Mouse (Mus musculus): ENCODE results near the gene Prn. TPM values are rescaled to one million over a fixed set of nuclear protein-coding genes. Genes with fewer than 3 reads are reported as not detected.

Prn gene
- total and polyA plus RNA-seq, 2 experiments from 2014 or later: not detected

DNA sequence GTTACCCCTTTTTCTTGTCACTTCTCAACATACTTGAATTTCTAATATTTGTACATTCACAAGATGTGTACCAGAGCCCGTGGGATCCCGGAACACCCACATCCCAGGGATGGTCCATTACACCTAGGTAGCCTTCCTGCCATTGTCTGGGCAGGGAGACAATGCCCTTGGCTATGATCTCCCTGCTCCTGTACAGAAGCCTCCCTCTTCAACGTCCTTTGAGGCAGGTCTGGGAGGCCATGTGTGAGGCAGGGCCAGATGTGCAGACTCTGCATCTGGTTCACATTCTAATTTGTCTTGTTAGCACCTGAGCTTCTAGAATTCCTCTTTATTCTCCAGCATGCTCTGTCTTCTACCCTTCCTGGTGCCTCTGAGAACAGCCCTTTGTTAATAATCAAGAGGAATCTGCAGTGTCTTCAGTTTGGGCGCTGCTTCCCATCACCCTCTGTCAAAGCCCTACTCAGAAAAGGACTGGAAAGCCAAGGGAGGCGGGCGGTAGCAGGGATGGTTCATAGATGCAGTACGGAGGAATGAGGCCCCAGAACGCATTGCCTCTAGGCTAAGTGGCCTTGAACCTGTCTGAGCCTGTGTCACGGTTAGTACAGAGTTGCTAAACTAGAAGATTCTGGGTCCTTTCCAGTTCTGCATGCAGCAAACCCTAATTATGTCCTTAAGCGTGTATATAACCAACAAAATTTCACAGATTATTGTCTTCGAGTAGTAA is 39.3 kb downstream of the Prn start:
- TF ChIP-seq CTCF (IDR thresholded peaks at IDR 0.05; ENCODE audit: low read depth) (no peak), EP300 (IDR thresholded peaks at IDR 0.05; ENCODE audit: low read depth) (no peak)
- DNase-seq (ENCODE audit: low spot score): no peak
- H3K27me3 ChIP-seq (ENCODE audit: control insufficient read depth, insufficient read depth, low read length): no peaks in the 10 kb centered on the region
- 64% methylated on average over 11 of the region's 11 CpGs for WGBS
- H3K4me2 ChIP-seq (ENCODE audit: low read depth, low read length): no peak overlapping the region
- H3K4me3 ChIP-seq (ENCODE audit: low read depth, low read length): no peak overlapping the region
- peaks cover 17% of the 10 kb centered on the region; the same call in 1 of the 2 replicates for H3K4me1 ChIP-seq (ENCODE audit: control insufficient read depth, insufficient read depth)
- H3K36me3 ChIP-seq (replicated peaks; ENCODE audit: control insufficient read depth, insufficient read depth, low read length): no peaks in the 10 kb centered on the region
- no peak overlapping the region for H3K9ac ChIP-seq (replicated peaks; ENCODE audit: low read depth, low read length)
- no peak overlapping the region for H3K27ac ChIP-seq (ENCODE audit: low read depth)
- no peak for ATAC-seq (ENCODE audit: insufficient read depth, low read depth)
- H3K9me3 ChIP-seq (replicated peaks; ENCODE audit: control insufficient read depth, low read length): no peaks in the 10 kb centered on the region

DNA sequence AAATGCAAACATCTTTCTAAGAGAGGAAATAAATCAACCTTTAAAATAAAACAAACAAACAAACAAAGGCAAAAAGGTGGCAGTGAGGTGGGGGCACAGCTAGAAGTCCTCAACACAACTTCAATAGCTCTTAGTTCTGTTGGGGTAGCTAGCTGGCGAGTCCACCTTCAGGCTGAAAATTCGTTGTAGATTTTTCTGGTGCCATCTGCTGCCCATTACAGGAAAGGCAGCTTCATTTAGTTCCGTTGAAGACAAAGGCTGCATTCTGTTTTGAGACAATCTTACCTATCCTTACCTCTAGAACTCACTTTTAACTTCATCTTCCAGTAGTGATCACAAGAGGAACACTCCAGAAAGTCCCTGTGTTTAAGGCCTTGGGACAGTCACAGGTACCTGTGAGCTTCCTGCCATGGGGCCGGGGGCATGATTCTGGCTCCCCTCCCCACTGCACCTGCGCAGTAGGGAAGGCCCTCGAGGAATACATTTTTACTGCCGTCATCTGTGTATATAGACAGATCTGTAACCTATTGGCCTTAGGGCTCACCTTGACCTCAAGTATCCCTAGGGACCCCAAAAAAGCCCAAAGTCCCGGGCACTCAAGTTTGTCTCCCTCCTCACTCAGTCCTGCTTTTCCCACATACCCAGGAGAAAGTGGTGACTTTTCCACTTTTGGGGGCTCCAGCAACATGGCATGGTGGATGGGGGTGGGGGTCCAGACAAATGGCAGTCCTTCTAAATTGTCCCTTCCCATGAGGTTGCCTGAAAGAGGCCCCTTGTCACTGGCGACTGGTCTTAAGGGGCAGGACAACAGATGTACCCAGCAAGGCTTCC is 40.2 kb downstream of the Prn start:
- DNase-seq (ENCODE audit: low spot score): peak; percentile 55
- no peaks in the 10 kb centered on the region for H3K36me3 ChIP-seq (replicated peaks; ENCODE audit: control insufficient read depth, insufficient read depth, low read length)
- no peak overlapping the region for H3K9ac ChIP-seq (replicated peaks; ENCODE audit: low read depth, low read length)
- no peak overlapping the region for H3K4me2 ChIP-seq (ENCODE audit: low read depth, low read length)
- H3K4me3 ChIP-seq (ENCODE audit: low read depth, low read length): no peak overlapping the region
- peaks cover 20% of the 10 kb centered on the region; the same call in 1 of the 2 replicates for H3K4me1 ChIP-seq (ENCODE audit: control insufficient read depth, insufficient read depth)
- no peaks in the 10 kb centered on the region for H3K9me3 ChIP-seq (replicated peaks; ENCODE audit: control insufficient read depth, low read length)
- WGBS: 47% methylated on average over 9 of the region's 9 CpGs
- ATAC-seq (ENCODE audit: insufficient read depth, low read depth): no peak
- no peak overlapping the region for H3K27ac ChIP-seq (ENCODE audit: low read depth)
- H3K27me3 ChIP-seq (ENCODE audit: control insufficient read depth, insufficient read depth, low read length): no peaks in the 10 kb centered on the region
- peak; percentile 73 for TF ChIP-seq CTCF (IDR thresholded peaks at IDR 0.05; ENCODE audit: low read depth)
- TF ChIP-seq EP300 (IDR thresholded peaks at IDR 0.05; ENCODE audit: low read depth): no peak

GRCm38 (mm10) chr2:131950598-131951095 is 40.9 kb downstream of the Prn start, which contains the start of gene Prnd:
Gene Prnd, plus strand, starts transcription at chr2:131950861.
- Histone ChIP-seq H3K4me1 (ENCODE audit: control insufficient read depth, insufficient read depth) (peaks cover 26% of the 10 kb centered on the region; the same call in 1 of the 2 replicates), H3K4me3 (ENCODE audit: low read depth, low read length) (no peak within 1 kb of the TSS), H3K4me2 (ENCODE audit: low read depth, low read length) (0 out of 2 replicates have a peak within 1 kb of the TSS, but pooled peaks have one; percentile 2), H3K27ac (ENCODE audit: low read depth) (no peak within 1 kb of the TSS), H3K9me3 (replicated peaks; ENCODE audit: control insufficient read depth, low read length) (no peaks in the 10 kb centered on the region), H3K27me3 (ENCODE audit: control insufficient read depth, insufficient read depth, low read length) (no peaks in the 10 kb centered on the region), H3K36me3 (replicated peaks; ENCODE audit: control insufficient read depth, insufficient read depth, low read length) (no peaks in the 10 kb centered on the region), H3K9ac (replicated peaks; ENCODE audit: low read depth, low read length) (no peak within 1 kb of the TSS)
- no peak for TF ChIP-seq EP300 (IDR thresholded peaks at IDR 0.05; ENCODE audit: low read depth)
- TF ChIP-seq CTCF (IDR thresholded peaks at IDR 0.05; ENCODE audit: low read depth): no peak
- DNase-seq (ENCODE audit: low spot score) (no peak), ATAC-seq (ENCODE audit: insufficient read depth, low read depth) (0 out of 2 replicates have a peak, but pooled peaks have one; percentile 7)
- WGBS: 11% methylated on average over 10 of the region's 11 CpGs

DNA sequence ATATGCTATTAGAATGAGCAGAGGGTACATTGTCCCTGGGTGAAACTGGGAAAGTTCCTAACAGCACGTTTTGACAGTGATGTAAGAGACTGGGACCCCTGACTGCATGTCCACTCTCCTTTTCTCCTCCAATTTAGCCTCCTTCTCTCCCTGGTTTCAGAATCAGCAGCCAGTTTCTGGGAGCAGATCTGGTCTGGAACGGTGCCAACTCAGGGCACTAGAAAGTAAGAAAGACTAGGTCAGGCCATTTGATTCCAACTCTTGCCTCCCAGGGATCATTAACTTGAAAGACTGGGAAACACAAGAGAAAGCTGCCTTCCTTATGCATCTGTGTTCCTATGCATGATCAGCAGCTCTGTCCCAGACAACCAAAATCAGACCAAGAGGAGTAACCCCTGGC is 42.7 kb downstream of the Prn start:
- no peaks in the 10 kb centered on the region for H3K36me3 ChIP-seq (replicated peaks; ENCODE audit: control insufficient read depth, insufficient read depth, low read length)
- DNase-seq (ENCODE audit: low spot score) (no peak), ATAC-seq (ENCODE audit: insufficient read depth, low read depth) (no peak)
- H3K27me3 ChIP-seq (ENCODE audit: control insufficient read depth, insufficient read depth, low read length): no peaks in the 10 kb centered on the region
- H3K9ac ChIP-seq (replicated peaks; ENCODE audit: low read depth, low read length): no peak overlapping the region
- peaks cover 26% of the 10 kb centered on the region; the same call in 1 of the 2 replicates for H3K4me1 ChIP-seq (ENCODE audit: control insufficient read depth, insufficient read depth)
- H3K4me3 ChIP-seq (ENCODE audit: low read depth, low read length): no peak overlapping the region
- H3K4me2 ChIP-seq (ENCODE audit: low read depth, low read length): peak overlapping the region; percentile 56; the same call in 1 of the 2 replicates
- 55% methylated on average over 2 of the region's 2 CpGs for WGBS
- H3K9me3 ChIP-seq (replicated peaks; ENCODE audit: control insufficient read depth, low read length): no peaks in the 10 kb centered on the region
- no peak for TF ChIP-seq CTCF (IDR thresholded peaks at IDR 0.05; ENCODE audit: low read depth)
- TF ChIP-seq EP300 (IDR thresholded peaks at IDR 0.05; ENCODE audit: low read depth): no peak
- no peak overlapping the region for H3K27ac ChIP-seq (ENCODE audit: low read depth)

- TF ChIP-seq CTCF (IDR thresholded peaks at IDR 0.05; ENCODE audit: low read depth) (no peak), EP300 (IDR thresholded peaks at IDR 0.05; ENCODE audit: low read depth) (no peak)
- Histone ChIP-seq H3K9ac (replicated peaks; ENCODE audit: low read depth, low read length) (no peak overlapping the region), H3K9me3 (replicated peaks; ENCODE audit: control insufficient read depth, low read length) (no peaks in the 10 kb centered on the region), H3K4me3 (ENCODE audit: low read depth, low read length) (peak overlapping the region; percentile 27), H3K4me1 (ENCODE audit: control insufficient read depth, insufficient read depth) (peaks cover 28% of the 10 kb centered on the region), H3K4me2 (ENCODE audit: low read depth, low read length) (peak overlapping the region; percentile 56), H3K36me3 (replicated peaks; ENCODE audit: control insufficient read depth, insufficient read depth, low read length) (no peaks in the 10 kb centered on the region), H3K27me3 (ENCODE audit: control insufficient read depth, insufficient read depth, low read length) (no peaks in the 10 kb centered on the region), H3K27ac (ENCODE audit: low read depth) (no peak overlapping the region)
- ATAC-seq (ENCODE audit: insufficient read depth, low read depth) (no peak), DNase-seq (ENCODE audit: low spot score) (no peak)
- WGBS: 17% methylated on average over 29 of the region's 29 CpGs
Observed at GRCm38 (mm10) chr2:131952961-131953538, 43.3 kb downstream of the Prn start.
